Mouse (Mus musculus): ENCODE measurements at regions not wholly inside any gene's neighbourhood (a gene's known extent, or its start where the extent isn't known, plus 50 kb on each side); places are given as distances from the start of the nearest gene placed in this dataset. TPM values are rescaled to one million over a fixed set of nuclear protein-coding genes. Genes with fewer than 3 reads are reported as not detected.

Small RNA genes in the stretch of these regions (microRNA-seq; reads per million reads assigned to microRNA genes)
- gene Gm26474 (ENCODE audit: borderline number of aligned reads): not detected

Data from embryonic facial prominence, embryonic 11.5 days (tissue).